Mouse (Mus musculus): ENCODE measurements around the gene Kctd13. TPM values are rescaled to one million over a fixed set of nuclear protein-coding genes. Genes with fewer than 3 reads are reported as not detected.

Gene Kctd13
- polyA plus RNA-seq, 1 experiment from 2014 or later, result 69.4 TPM

Other genes starting within 250 kb of the Kctd13 start
- gene Bola2, start 233.5 kb upstream of the Kctd13 start, polyA plus RNA-seq (2015; fragmentation: Nextera tagmentation; extraction: Ambion mirVana), result 183 and 187 TPM in 2 replicates
- 16.6 TPM in 2 replicates for gene Slx1b, start 233.1 kb upstream of the Kctd13 start, polyA plus RNA-seq (2015; fragmentation: Nextera tagmentation; extraction: Ambion mirVana)
- 72.7 and 77.1 TPM in 2 replicates for gene Coro1a, start 221.1 kb upstream of the Kctd13 start, polyA plus RNA-seq (2015; fragmentation: Nextera tagmentation; extraction: Ambion mirVana)
- 75.3 and 78.3 TPM in 2 replicates for gene Mapk3, start 169.3 kb upstream of the Kctd13 start, polyA plus RNA-seq (2015; fragmentation: Nextera tagmentation; extraction: Ambion mirVana)
- 1.7 and 2.8 TPM in 2 replicates for gene Gdpd3, start 162.5 kb upstream of the Kctd13 start, polyA plus RNA-seq (2015; fragmentation: Nextera tagmentation; extraction: Ambion mirVana)
- gene Ypel3, start 151.9 kb upstream of the Kctd13 start, polyA plus RNA-seq (2015; fragmentation: Nextera tagmentation; extraction: Ambion mirVana), result 124 and 143 TPM in 2 replicates
- gene Tbx6, start 147.4 kb upstream of the Kctd13 start, polyA plus RNA-seq (2015; fragmentation: Nextera tagmentation; extraction: Ambion mirVana), result 0.43 and 0.55 TPM in 2 replicates
- gene Ppp4c, start 136.4 kb upstream of the Kctd13 start, polyA plus RNA-seq (2015; fragmentation: Nextera tagmentation; extraction: Ambion mirVana), result 246 and 258 TPM in 2 replicates
- gene Fam57b, start 131.2 kb upstream of the Kctd13 start, polyA plus RNA-seq (2015; fragmentation: Nextera tagmentation; extraction: Ambion mirVana), result 27.0 and 30.0 TPM in 2 replicates
- not detected in 2 replicates for gene 4930451I11Rik, start 97.2 kb upstream of the Kctd13 start, polyA plus RNA-seq (2015; fragmentation: Nextera tagmentation; extraction: Ambion mirVana)
- 4.1 and 4.2 TPM in 2 replicates for gene Doc2a, start 81.5 kb upstream of the Kctd13 start, polyA plus RNA-seq (2015; fragmentation: Nextera tagmentation; extraction: Ambion mirVana)
- 47.7 and 49.1 TPM in 2 replicates for gene Hirip3, start 66.9 kb upstream of the Kctd13 start, polyA plus RNA-seq (2015; fragmentation: Nextera tagmentation; extraction: Ambion mirVana)
- 94.9 and 96.2 TPM in 2 replicates for gene Ino80e, start 66.5 kb upstream of the Kctd13 start, polyA plus RNA-seq (2015; fragmentation: Nextera tagmentation; extraction: Ambion mirVana)
- gene Taok2, start 44.2 kb upstream of the Kctd13 start, polyA plus RNA-seq (2015; fragmentation: Nextera tagmentation; extraction: Ambion mirVana), result 51.9 and 60.0 TPM in 2 replicates
- 30.5 and 35.3 TPM in 2 replicates for gene Tmem219, start 6.0 kb upstream of the Kctd13 start, polyA plus RNA-seq (2015; fragmentation: Nextera tagmentation; extraction: Ambion mirVana)
- 2.5 and 5.1 TPM in 2 replicates for gene Asphd1, start 20.7 kb downstream of the Kctd13 start, polyA plus RNA-seq (2015; fragmentation: Nextera tagmentation; extraction: Ambion mirVana)
- gene Sez6l2, start 21.7 kb downstream of the Kctd13 start, polyA plus RNA-seq (2015; fragmentation: Nextera tagmentation; extraction: Ambion mirVana), result 16.8 and 18.4 TPM in 2 replicates
- gene Cdipt, start 47.0 kb downstream of the Kctd13 start, polyA plus RNA-seq (2015; fragmentation: Nextera tagmentation; extraction: Ambion mirVana), result 82.9 and 95.8 TPM in 2 replicates
- 0.42 and 1.2 TPM in 2 replicates for gene Cdiptos, start 47.2 kb downstream of the Kctd13 start, polyA plus RNA-seq (2015; fragmentation: Nextera tagmentation; extraction: Ambion mirVana)
- 2.5 and 3.2 TPM in 2 replicates for gene Mvp, start 85.7 kb downstream of the Kctd13 start, polyA plus RNA-seq (2015; fragmentation: Nextera tagmentation; extraction: Ambion mirVana)
- 0.65 and 1.0 TPM in 2 replicates for gene Pagr1b, start 87.6 kb downstream of the Kctd13 start, polyA plus RNA-seq (2015; fragmentation: Nextera tagmentation; extraction: Ambion mirVana)
- 41.7 and 74.5 TPM in 2 replicates for gene Pagr1a, start 88.5 kb downstream of the Kctd13 start, polyA plus RNA-seq (2015; fragmentation: Nextera tagmentation; extraction: Ambion mirVana)
- gene Gm42742, start 92.2 kb downstream of the Kctd13 start, polyA plus RNA-seq (2015; fragmentation: Nextera tagmentation; extraction: Ambion mirVana), result 41.1 and 88.0 TPM in 2 replicates
- gene Prrt2, start 92.3 kb downstream of the Kctd13 start, polyA plus RNA-seq (2015; fragmentation: Nextera tagmentation; extraction: Ambion mirVana), result 6.8 and 8.3 TPM in 2 replicates
- 63.9 and 65.8 TPM in 2 replicates for gene Maz, start 98.2 kb downstream of the Kctd13 start, polyA plus RNA-seq (2015; fragmentation: Nextera tagmentation; extraction: Ambion mirVana)
- gene Kif22, start 113.6 kb downstream of the Kctd13 start, polyA plus RNA-seq (2015; fragmentation: Nextera tagmentation; extraction: Ambion mirVana), result 135 and 143 TPM in 2 replicates
- not detected in 2 replicates for gene Zg16, start 158.4 kb downstream of the Kctd13 start, polyA plus RNA-seq (2015; fragmentation: Nextera tagmentation; extraction: Ambion mirVana)
- 0.91 and 1.0 TPM in 2 replicates for gene AI467606, start 162.5 kb downstream of the Kctd13 start, polyA plus RNA-seq (2015; fragmentation: Nextera tagmentation; extraction: Ambion mirVana)
- gene Qprt, start 193.3 kb downstream of the Kctd13 start, polyA plus RNA-seq (2015; fragmentation: Nextera tagmentation; extraction: Ambion mirVana), result 0.67 and 0.96 TPM in 2 replicates
- 0.08 TPM in 1 of 2 replicates, not detected in the other for gene Spn, start 208.9 kb downstream of the Kctd13 start, polyA plus RNA-seq (2015; fragmentation: Nextera tagmentation; extraction: Ambion mirVana)